Mouse (Mus musculus) midbrain, embryonic 15.5 days (tissue): ENCODE results near the gene Vipas39. TPM values are rescaled to one million over a fixed set of nuclear protein-coding genes. Genes with fewer than 3 reads are reported as not detected.
A peak's percentile ranks its signal among the peaks of the same experiment; 100 is the strongest.
"Not testable (repeated sequence)": the region's sequence is repeated elsewhere in the genome, so short reads cannot be mapped to it uniquely, and the experiment has no call there.

Experiments
- ATAC-seq: fragments of 200-750 bp; cut with Nextera tagmentation; replicated peaks from 2 replicates; pipeline ENCODE4 v1.8.0; 2017; ENCODE audit warnings: moderate TSS enrichment
- H3K27ac ChIP-seq: fragments of 300-500 bp; sonication (generic); 2 replicates; pipeline ENCODE4 v1.5.1; 2015; ENCODE audit warnings: mild to moderate bottlenecking, inconsistent platforms
- H3K27me3 ChIP-seq: fragments of 300-500 bp; sonication (generic); replicated peaks from 2 replicates; pipeline ENCODE4 v1.6.1; 2015; ENCODE audit warnings: inconsistent platforms
- H3K36me3 ChIP-seq: fragments of 300-500 bp; sonication (generic); replicated peaks from 2 replicates; pipeline ENCODE4 v1.6.1; 2015; ENCODE audit warnings: inconsistent platforms
- H3K4me1 ChIP-seq: fragments of 300-500 bp; sonication (generic); 2 replicates; pipeline ENCODE4 v1.6.1; 2015; ENCODE audit warnings: inconsistent platforms
- H3K4me2 ChIP-seq: fragments of 300-500 bp; sonication (generic); 2 replicates; pipeline ENCODE4 v1.6.1; 2015; ENCODE audit warnings: inconsistent platforms, mild to moderate bottlenecking, moderate library complexity
- H3K4me3 ChIP-seq: fragments of 300-500 bp; sonication (generic); 2 replicates; pipeline ENCODE4 v1.5.1; 2015; ENCODE audit warnings: mild to moderate bottlenecking, inconsistent platforms
- H3K9ac ChIP-seq: fragments of 300-500 bp; sonication (generic); 2 replicates; pipeline ENCODE4 v1.6.1; 2015; ENCODE audit warnings: mild to moderate bottlenecking, inconsistent platforms
- H3K9me3 ChIP-seq: fragments of 300-500 bp; sonication (generic); 2 replicates; pipeline ENCODE4 v1.6.1; 2016; ENCODE audit warnings: inconsistent platforms
- WGBS: fragments of 180-500 bp; shearing (Covaris S2); methylation state at CpG from one replicate; pipeline ENCODE4 v1.1.7; 2015; ENCODE audit warnings: mixed read lengths; 5-methylcytosine and 5-hydroxymethylcytosine counted together
- microRNA-seq: library from miRNA; unstranded; fragments of <30 nt; microRNA quantifications from one replicate; pipeline ENCODE4, GENCODE M21; 2016
- polyA plus RNA-seq: library from polyadenylated mRNA; unstranded; fragments of >200 nt; fragmentation: Nextera tagmentation; extraction: Ambion mirVana; gene quantifications from 2 replicates; pipeline ENCODE4 v1.2.1, GENCODE M21; 2015

Gene Vipas39
- polyA plus RNA-seq, 1 experiment from 2014 or later = 61.5 TPM

DNA sequence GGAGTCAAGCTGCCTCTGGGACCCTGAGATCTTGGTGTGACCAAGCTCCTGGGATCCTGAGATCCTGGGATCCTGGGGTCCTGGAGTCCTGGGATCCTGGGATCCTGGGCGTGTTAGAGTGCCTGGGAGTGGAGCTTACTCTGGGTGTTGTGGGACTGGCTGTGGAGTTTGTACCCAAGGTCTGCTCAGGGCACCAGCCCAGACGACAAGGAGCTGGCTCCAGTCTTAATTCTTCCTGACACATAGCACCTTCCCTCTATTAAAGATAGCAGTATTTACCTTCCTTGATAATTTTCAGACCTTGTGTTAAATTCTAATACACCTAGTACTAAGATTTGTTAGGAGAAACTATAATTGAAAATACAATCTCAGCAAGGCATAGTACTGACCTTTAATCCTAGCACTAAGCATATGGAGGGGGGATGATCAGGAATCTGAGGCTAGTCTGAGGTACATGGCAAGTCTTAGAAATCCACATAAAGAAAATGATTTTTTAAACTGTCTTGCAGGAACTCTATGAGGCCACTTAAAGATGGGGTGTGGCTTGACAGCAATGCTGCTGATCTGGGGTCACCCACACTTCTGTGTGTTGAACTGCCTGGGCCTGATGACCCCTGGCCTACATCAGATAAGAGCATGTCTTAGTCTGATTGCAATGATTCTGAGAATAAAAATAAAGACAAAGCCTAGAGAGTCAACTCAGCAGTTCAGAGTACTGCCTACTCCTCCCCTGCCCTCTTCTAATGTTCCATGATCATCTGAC, 53.0 kb downstream of the Vipas39 start:
- Histone ChIP-seq H3K9ac (no peak overlapping the region), H3K9me3 (no peaks in the 10 kb centered on the region), H3K4me3 (no peak overlapping the region), H3K4me2 (no peak overlapping the region), H3K27ac (no peak overlapping the region), H3K36me3 (no peaks in the 10 kb centered on the region), H3K27me3 (no peaks in the 10 kb centered on the region), H3K4me1 (no peaks in the 10 kb centered on the region)
- ATAC-seq = no peak
- 71% methylated on average over 2 of the region's 2 CpGs for WGBS

DNA sequence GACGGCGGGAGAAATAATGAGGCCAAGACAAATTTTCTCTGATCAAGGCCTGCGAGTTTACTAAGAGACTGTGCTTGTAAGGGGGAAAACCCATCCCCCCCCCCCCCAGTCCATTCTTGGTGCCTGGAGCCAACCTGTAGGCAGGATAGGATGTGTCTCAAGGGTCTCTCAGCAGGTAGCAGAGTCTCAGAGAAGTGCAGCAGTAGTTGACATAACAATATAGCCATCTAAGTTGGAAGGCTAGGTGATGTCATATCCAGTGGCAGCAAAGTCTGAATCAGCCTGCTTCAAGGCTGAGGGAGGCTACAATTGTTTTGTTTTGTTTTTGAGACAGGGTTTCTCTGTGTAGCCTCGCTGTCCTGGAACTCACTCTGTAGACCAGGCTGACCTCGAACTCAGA, 60.3 kb downstream of the Vipas39 start:
- not testable (repeated sequence) for ATAC-seq

DNA sequence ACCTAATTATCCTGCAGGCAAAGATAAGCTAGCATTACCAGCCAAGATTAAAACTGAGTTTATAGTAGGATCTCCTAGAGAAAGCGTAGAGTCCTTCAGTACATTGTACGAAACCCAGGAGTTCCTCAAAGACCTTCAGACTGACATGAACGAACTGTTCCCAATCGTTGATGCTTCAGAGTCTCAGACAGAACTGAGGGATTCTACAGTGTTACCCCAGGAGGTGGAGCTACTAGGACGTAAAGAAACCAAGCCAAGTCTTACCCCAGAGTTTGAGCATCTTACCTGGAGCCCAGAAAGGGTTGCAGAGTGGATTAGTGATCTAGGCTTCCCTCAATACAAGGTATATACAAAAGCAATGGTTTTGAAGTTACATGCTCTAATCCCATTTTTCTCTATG, 64.4 kb downstream of the Vipas39 start:
- no peak overlapping the region for H3K4me3 ChIP-seq
- no peak overlapping the region for H3K27ac ChIP-seq
- 67% methylated on average over 5 of the region's 5 CpGs for WGBS
- no peak overlapping the region for H3K4me2 ChIP-seq
- H3K9ac ChIP-seq = no peak overlapping the region
- H3K9me3 ChIP-seq = no peaks in the 10 kb centered on the region
- no peaks in the 10 kb centered on the region for H3K36me3 ChIP-seq
- H3K4me1 ChIP-seq = peaks cover 21% of the 10 kb centered on the region
- ATAC-seq = no peak
- H3K27me3 ChIP-seq = no peaks in the 10 kb centered on the region

More for the DNA sequence above, 60.3 kb downstream of the Vipas39 start:
- H3K36me3 ChIP-seq, H3K9ac ChIP-seq, H3K27ac ChIP-seq, H3K4me3 ChIP-seq, H3K4me2 ChIP-seq, H3K4me1 ChIP-seq, H3K9me3 ChIP-seq, H3K27me3 ChIP-seq: not testable (repeated sequence)
- WGBS = 92% methylated on average over 5 of the region's 5 CpGs

GRCm38 (mm10) chr12:87199973-87200586, 66.0 kb downstream of the Vipas39 start, which contains the start of gene Tmed8:
Gene Tmed8 (minus strand): TSS chr12:87200454.
- Histone ChIP-seq H3K27me3 (no peaks in the 10 kb centered on the region), H3K4me1 (peaks cover 21% of the 10 kb centered on the region), H3K36me3 (no peaks in the 10 kb centered on the region), H3K27ac (peak within 1 kb of the TSS; percentile 95), H3K9ac (peak within 1 kb of the TSS; percentile 86), H3K4me3 (peak within 1 kb of the TSS; percentile 56), H3K9me3 (no peaks in the 10 kb centered on the region), H3K4me2 (peak within 1 kb of the TSS; percentile 64)
- WGBS = under 1% methylated on average over 66 of the region's 70 CpGs
- peak; percentile 96 for ATAC-seq

DNA sequence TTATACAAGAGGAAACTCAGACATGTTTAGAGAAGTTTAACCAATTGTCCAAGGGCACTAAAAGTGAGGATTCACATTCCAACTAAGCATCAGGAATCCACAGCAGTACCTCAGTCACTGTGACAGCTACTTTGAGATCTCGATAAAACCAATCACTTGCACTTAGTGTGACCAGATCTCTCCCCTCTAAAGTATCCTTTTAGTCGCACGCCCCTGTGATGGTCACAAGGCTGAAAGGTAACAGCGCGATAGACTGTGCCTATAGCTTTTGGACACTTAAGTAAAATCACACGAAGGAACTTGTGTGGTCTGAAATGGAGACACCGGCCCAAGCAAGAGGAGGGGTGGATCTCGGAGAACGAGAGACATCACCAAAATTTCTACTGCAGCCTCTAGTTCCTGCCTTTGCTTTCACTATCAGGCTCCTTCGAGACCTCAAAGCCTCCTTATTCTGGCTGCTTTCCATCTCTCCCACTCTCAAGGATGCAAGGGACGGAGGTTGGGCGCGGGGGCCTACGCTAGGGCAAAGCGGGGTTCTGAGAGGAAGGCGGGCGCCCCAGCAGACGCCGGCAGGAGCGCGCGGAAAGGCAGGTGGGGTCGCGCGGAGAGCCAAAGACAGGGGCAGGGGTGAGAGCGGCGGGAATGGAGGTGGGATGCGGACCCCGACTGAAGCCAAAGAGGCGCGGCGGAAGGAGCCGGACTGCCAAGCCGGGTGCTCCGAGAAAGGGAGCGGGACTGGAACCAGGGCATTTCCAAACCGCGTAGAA, 66.7 kb downstream of the Vipas39 start, which contains the start of gene Samd15:
Gene Samd15, plus strand, starts transcription at position 518 of the 767 bp plus-strand sequence.
- Histone ChIP-seq H3K4me3 (peak within 1 kb of the TSS; percentile 56), H3K27me3 (no peaks in the 10 kb centered on the region), H3K9ac (peak within 1 kb of the TSS; percentile 86), H3K4me1 (peaks cover 21% of the 10 kb centered on the region), H3K36me3 (no peaks in the 10 kb centered on the region), H3K4me2 (peak within 1 kb of the TSS; percentile 64), H3K27ac (peak within 1 kb of the TSS; percentile 95), H3K9me3 (no peaks in the 10 kb centered on the region)
- WGBS = under 1% methylated on average over 38 of the region's 38 CpGs
- ATAC-seq = peak; percentile 84

DNA sequence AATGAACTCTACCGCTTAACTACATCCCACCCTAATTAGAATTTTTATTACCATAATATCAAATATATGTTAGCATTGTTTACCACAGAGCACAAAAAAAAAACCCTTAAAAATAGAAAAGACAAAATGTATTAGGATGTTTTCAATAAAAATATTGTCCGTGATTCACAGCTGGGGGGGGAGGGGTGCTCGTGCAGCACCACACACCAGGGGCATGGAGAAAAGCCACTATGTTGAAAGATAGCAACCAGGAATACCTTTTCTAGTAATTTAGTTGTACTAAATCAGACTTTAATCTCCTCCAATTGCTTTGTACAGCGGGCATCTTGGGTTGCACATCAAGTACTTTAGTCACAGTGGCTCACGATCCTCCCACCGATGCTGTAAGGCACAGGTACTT, 67.3 kb downstream of the Vipas39 start:
- peak overlapping the region; percentile 64 for H3K4me2 ChIP-seq
- no peak for ATAC-seq
- 40% methylated on average over 6 of the region's 6 CpGs for WGBS
- H3K27ac ChIP-seq = peak overlapping the region; percentile 95; the same call in 1 of the 2 replicates
- no peaks in the 10 kb centered on the region for H3K36me3 ChIP-seq
- peak overlapping the region; percentile 86; the same call in 1 of the 2 replicates for H3K9ac ChIP-seq
- peak overlapping the region; percentile 56 for H3K4me3 ChIP-seq
- H3K27me3 ChIP-seq = no peaks in the 10 kb centered on the region
- H3K4me1 ChIP-seq = peaks cover 21% of the 10 kb centered on the region
- H3K9me3 ChIP-seq = no peaks in the 10 kb centered on the region

GRCm38 (mm10) chr12:87196310-87196709, 69.7 kb downstream of the Vipas39 start:
- Histone ChIP-seq H3K36me3 (no peaks in the 10 kb centered on the region), H3K9ac (no peak overlapping the region), H3K27ac (no peak overlapping the region), H3K4me2 (no peak overlapping the region), H3K4me1 (peaks cover 21% of the 10 kb centered on the region), H3K9me3 (no peaks in the 10 kb centered on the region), H3K4me3 (no peak overlapping the region), H3K27me3 (no peaks in the 10 kb centered on the region)
- no peak for ATAC-seq

GRCm38 (mm10) chr12:87195069-87195468, 71.0 kb downstream of the Vipas39 start:
- ATAC-seq = no peak
- H3K27ac ChIP-seq = no peak overlapping the region
- no peaks in the 10 kb centered on the region for H3K36me3 ChIP-seq
- no peaks in the 10 kb centered on the region for H3K27me3 ChIP-seq
- peaks cover 16% of the 10 kb centered on the region for H3K4me1 ChIP-seq
- 90% methylated on average over 1 of the region's 1 CpGs for WGBS
- H3K4me3 ChIP-seq = no peak overlapping the region
- no peak overlapping the region for H3K4me2 ChIP-seq
- no peaks in the 10 kb centered on the region for H3K9me3 ChIP-seq
- no peak overlapping the region for H3K9ac ChIP-seq

DNA sequence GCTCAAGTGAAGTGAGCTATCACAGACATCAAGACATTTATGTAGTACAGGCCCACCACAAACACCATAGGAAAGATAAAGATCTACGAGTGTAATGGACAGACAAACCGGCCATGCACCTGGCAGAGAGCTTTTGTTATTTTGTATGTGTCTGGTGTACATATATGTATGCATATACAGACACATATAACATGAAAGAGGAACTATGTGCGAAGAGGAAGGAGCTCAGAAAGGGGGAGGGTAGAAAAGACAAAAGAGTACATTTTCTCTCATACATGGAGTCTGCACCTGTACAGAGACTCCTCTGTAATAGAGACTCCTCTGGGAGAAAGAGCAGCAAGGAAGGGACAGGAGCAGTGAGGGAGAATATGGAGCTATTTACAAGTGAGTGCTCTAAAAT, 73.0 kb downstream of the Vipas39 start:
- ATAC-seq = no peak
- H3K4me3 ChIP-seq = no peak overlapping the region
- H3K4me1 ChIP-seq = peaks cover 4% of the 10 kb centered on the region
- H3K36me3 ChIP-seq = no peaks in the 10 kb centered on the region
- 94% methylated on average over 3 of the region's 3 CpGs for WGBS
- H3K27ac ChIP-seq = no peak overlapping the region
- H3K27me3 ChIP-seq = no peaks in the 10 kb centered on the region
- H3K9me3 ChIP-seq = no peaks in the 10 kb centered on the region
- H3K9ac ChIP-seq = no peak overlapping the region
- H3K4me2 ChIP-seq = no peak overlapping the region

Small RNA genes lying within 50 kb of the gene (microRNA-seq; reads per million reads assigned to microRNA genes)
- not detected for gene Gm47293

Other genes with a start within 250 kb of the Vipas39 start
- 11.1 and 12.7 TPM in 2 replicates for gene Tmem63c, start 244.9 kb downstream of the Vipas39 start, polyA plus RNA-seq
- 6.2 and 6.8 TPM in 2 replicates for gene Ngb, start 163.7 kb downstream of the Vipas39 start, polyA plus RNA-seq
- gene Gstz1, start 119.1 kb downstream of the Vipas39 start, polyA plus RNA-seq = 26.9 and 28.9 TPM in 2 replicates
- gene Pomt2, start 118.3 kb downstream of the Vipas39 start, polyA plus RNA-seq = 15.8 and 17.1 TPM in 2 replicates
- 1.7 and 2.8 TPM in 2 replicates for gene Samd15, start 66.5 kb downstream of the Vipas39 start, polyA plus RNA-seq
- 4.8 and 5.4 TPM in 2 replicates for gene Tmed8, start 65.8 kb downstream of the Vipas39 start, polyA plus RNA-seq
- gene Noxred1, start 27.5 kb downstream of the Vipas39 start, polyA plus RNA-seq = 1.6 and 1.7 TPM in 2 replicates
- 217 and 222 TPM in 2 replicates for gene Ahsa1, start 223 bp upstream of the Vipas39 start, polyA plus RNA-seq
- 1.4 and 1.8 TPM in 2 replicates for gene Ism2, start 33.4 kb upstream of the Vipas39 start, polyA plus RNA-seq
- 59.4 and 68.5 TPM in 2 replicates for gene Sptlc2, start 122.1 kb upstream of the Vipas39 start, polyA plus RNA-seq
- gene Slirp, start 177.6 kb upstream of the Vipas39 start, polyA plus RNA-seq = 222 and 229 TPM in 2 replicates
- gene Alkbh1, start 177.8 kb upstream of the Vipas39 start, polyA plus RNA-seq = 39.0 and 47.3 TPM in 2 replicates
- gene Snw1, start 206.0 kb upstream of the Vipas39 start, polyA plus RNA-seq = 103 and 106 TPM in 2 replicates
- not detected in 2 replicates for gene Gm5788, start 228.5 kb upstream of the Vipas39 start, polyA plus RNA-seq
- not detected in 2 replicates for gene Gm8300, start 248.1 kb upstream of the Vipas39 start, polyA plus RNA-seq